Mouse (Mus musculus) embryonic facial prominence, embryonic 15.5 days (tissue): ENCODE data around the gene Mutyh. TPM values are rescaled to one million over a fixed set of nuclear protein-coding genes. Genes with fewer than 3 reads are reported as not detected.

ENCODE experiments used
- ATAC-seq: fragments of 200-750 bp; cut with Nextera tagmentation; 2 replicates; pipeline ENCODE4 v1.8.0; 2017; ENCODE audit warnings: low read depth, moderate TSS enrichment; ENCODE audit not compliant: insufficient number of reproducible peaks, low FRiP score, low TSS enrichment
- H3K27ac ChIP-seq: fragments of 300-500 bp; sonication (generic); replicated peaks from 2 replicates; pipeline ENCODE4 v1.5.1; 2015; ENCODE audit warnings: mild to moderate bottlenecking, inconsistent platforms
- H3K27me3 ChIP-seq: fragments of 300-500 bp; sonication (generic); 2 replicates; pipeline ENCODE4 v1.6.1; 2015; ENCODE audit warnings: inconsistent platforms
- H3K36me3 ChIP-seq: fragments of 300-500 bp; sonication (generic); 2 replicates; pipeline ENCODE4 v1.6.1; 2015; ENCODE audit warnings: mild to moderate bottlenecking, inconsistent platforms
- H3K4me1 ChIP-seq: fragments of 300-500 bp; sonication (generic); 2 replicates; pipeline ENCODE4 v1.6.1; 2015; ENCODE audit warnings: inconsistent platforms
- H3K4me2 ChIP-seq: fragments of 300-500 bp; sonication (generic); replicated peaks from 2 replicates; pipeline ENCODE4 v1.6.1; 2015; ENCODE audit warnings: mild to moderate bottlenecking, inconsistent platforms
- H3K4me3 ChIP-seq: fragments of 300-500 bp; sonication (generic); replicated peaks from 2 replicates; pipeline ENCODE4 v1.5.1; 2015; ENCODE audit warnings: mild to moderate bottlenecking, inconsistent platforms
- H3K9ac ChIP-seq: fragments of 300-500 bp; sonication (generic); 2 replicates; pipeline ENCODE4 v1.6.1; 2015; ENCODE audit warnings: inconsistent platforms
- H3K9me3 ChIP-seq: fragments of 300-500 bp; sonication (generic); replicated peaks from 2 replicates; pipeline ENCODE4 v1.6.1; 2016; ENCODE audit warnings: inconsistent platforms
- WGBS: fragments of 180-500 bp; shearing (Covaris S2); methylation state at CpG from one replicate; pipeline ENCODE4 v1.1.7; 2015; 5-methylcytosine and 5-hydroxymethylcytosine counted together
- polyA plus RNA-seq: library from polyadenylated mRNA; unstranded; fragments of >200 nt; fragmentation: Nextera tagmentation; extraction: Ambion mirVana; gene quantifications from 2 replicates; pipeline ENCODE4 v1.2.1, GENCODE M21; 2015

Mutyh gene
- polyA plus RNA-seq, 1 experiment from 2014 or later, result 14.8 TPM

DNA sequence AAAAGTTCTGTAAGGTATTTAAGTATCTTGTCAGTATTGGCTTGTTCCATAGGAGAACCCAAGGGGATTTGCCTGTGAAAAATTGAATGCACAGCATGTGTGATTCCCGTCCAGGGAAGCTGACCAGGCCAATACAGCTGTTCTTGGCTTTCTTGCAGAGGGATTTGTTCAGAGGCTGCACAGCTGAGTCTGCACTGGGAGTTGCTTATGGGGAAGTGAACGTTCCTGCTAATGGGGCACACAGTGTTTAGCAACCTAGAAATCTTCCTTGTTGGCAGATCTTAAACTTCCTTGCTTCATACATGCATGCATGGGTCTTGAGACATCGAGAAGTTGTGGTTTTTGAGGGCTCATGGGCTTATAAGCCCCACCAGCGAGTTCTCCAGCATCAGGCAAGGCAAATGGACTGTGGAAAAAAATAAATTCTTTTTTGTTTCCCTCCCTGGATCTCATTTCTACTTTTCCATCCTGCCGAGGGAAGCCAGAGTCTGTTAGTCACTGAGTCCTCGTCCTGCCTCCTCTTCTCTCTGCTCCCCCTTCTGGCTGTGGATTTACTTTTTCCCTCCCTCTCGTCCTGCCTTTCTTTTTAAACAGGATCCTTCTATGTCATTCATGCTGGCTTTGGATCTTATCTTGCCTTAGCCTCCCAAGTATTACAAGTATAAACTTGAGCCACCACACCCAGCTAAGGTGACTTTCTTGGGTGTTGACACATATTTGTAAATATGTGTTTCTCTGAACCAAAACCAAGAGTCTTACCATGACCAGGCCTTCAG, 19.4 kb upstream of the Mutyh start:
- no peaks in the 10 kb centered on the region for H3K36me3 ChIP-seq
- H3K4me2 ChIP-seq, result peak overlapping the region; percentile 25
- WGBS, result 26% methylated on average over 7 of the region's 7 CpGs
- H3K4me3 ChIP-seq, result no peak overlapping the region
- H3K9me3 ChIP-seq, result no peaks in the 10 kb centered on the region
- peak overlapping the region; percentile 39 for H3K27ac ChIP-seq
- H3K27me3 ChIP-seq, result no peaks in the 10 kb centered on the region
- H3K9ac ChIP-seq, result no peak overlapping the region
- H3K4me1 ChIP-seq, result peaks cover 10% of the 10 kb centered on the region; the same call in 1 of the 2 replicates
- no peak for ATAC-seq

DNA sequence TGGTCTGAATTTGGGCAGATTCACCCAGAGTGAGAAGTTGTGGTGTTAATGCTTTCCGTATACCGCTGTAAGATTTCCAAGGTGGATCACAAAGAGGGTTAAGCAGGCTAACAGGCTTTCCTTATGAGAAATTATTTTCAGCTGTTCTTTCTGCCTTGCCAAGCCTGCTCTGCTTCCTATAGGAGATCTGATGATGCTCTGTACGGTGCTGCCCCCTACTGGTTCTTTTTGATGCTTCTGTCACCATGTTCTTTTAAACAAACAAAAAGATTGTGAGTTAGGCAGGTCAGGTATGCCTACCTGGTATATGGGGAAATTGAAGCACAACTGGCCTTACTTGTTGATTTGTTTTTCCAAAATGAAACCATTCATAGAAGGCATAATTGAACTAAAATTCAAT, 18.6 kb upstream of the Mutyh start:
- 5% methylated on average over 3 of the region's 3 CpGs for WGBS
- Histone ChIP-seq H3K9ac (no peak overlapping the region), H3K27ac (peak overlapping the region; percentile 39), H3K4me1 (peaks cover 10% of the 10 kb centered on the region; the same call in 1 of the 2 replicates), H3K4me2 (peak overlapping the region; percentile 25), H3K9me3 (no peaks in the 10 kb centered on the region), H3K36me3 (no peaks in the 10 kb centered on the region), H3K27me3 (no peaks in the 10 kb centered on the region), H3K4me3 (no peak overlapping the region)
- ATAC-seq, result peak; percentile 43; the same call in 1 of the 2 replicates

DNA sequence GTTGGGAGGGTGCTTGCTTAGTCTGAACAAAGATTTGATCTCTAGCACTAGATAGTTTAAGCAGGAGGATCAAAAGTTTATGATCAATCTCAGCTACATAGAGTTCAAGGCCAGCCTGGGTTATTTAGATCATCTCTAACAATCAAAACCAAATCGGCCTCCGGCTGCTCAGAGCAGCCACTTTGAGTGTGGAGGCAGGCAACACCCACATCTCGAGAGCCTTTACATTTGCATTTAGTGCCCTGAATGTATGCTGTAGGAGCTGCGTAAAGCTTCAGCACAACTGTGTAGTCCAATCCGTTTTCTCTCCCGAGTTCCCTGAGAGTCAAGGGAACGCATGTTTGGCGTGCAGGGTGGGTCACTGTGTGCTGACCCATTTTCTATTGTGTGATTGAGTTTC, 15.1 kb upstream of the Mutyh start:
- H3K9me3 ChIP-seq, result no peaks in the 10 kb centered on the region
- no peak for ATAC-seq
- H3K9ac ChIP-seq, result no peak overlapping the region
- H3K27me3 ChIP-seq, result no peaks in the 10 kb centered on the region
- no peaks in the 10 kb centered on the region for H3K36me3 ChIP-seq
- peaks cover 10% of the 10 kb centered on the region; the same call in 1 of the 2 replicates for H3K4me1 ChIP-seq
- H3K4me2 ChIP-seq, result no peak overlapping the region
- no peak overlapping the region for H3K27ac ChIP-seq
- no peak overlapping the region for H3K4me3 ChIP-seq
- WGBS, result 84% methylated on average over 8 of the region's 8 CpGs

DNA sequence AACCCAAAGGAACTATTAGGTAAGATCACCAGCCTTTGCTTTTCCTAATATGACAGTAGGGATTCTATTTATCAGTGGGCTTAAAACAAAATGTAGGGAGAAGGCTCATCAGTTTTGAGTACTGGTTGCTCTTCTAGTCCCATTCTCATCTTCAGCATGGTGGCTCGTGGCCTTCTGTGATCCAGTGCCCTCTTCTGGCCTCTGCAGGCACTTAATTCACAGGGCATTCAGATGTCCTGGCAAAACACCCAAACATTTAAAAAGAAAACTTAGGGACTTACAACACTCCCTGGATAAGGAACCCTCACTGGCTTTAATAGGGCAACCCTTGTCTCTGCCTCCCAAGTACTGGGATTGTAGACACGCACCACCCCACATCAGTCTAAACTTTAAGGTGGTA, 13.2 kb upstream of the Mutyh start:
- 80% methylated on average over 2 of the region's 2 CpGs for WGBS

DNA sequence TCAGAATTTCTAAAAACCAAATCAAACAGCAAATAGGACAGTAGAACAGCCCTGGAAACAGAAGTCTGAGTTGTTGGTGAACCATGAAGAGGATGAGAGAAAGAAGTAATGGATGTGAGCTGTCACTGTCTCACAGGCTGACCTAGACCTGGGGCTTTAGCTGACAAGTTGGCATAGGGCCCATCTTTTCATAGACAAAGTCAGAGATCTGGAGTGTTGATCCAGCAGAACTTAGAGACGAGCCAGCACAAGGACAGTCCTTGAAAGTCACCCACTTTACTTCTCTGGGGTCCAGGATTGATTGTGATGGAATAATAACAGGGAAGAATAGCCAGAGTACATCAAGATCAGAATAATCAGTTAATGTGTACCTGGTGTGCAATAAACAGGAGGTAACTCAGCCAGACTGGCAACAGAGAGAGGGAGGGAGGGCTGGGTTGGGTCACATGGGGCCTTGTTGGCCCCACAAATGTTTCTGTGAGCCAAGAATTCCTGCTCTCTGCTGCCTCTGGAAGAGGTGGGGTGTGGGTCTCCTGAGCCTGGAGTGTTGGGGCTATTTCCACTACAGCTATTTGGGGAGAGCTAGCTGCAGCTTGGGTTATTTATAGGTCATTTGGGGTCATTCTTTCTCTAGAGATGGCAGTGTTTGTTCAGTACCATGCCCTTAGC, 10.9 kb upstream of the Mutyh start:
- H3K4me2 ChIP-seq, result no peak overlapping the region
- ATAC-seq, result no peak
- H3K27ac ChIP-seq, result no peak overlapping the region

More for the DNA sequence above, 13.2 kb upstream of the Mutyh start:
- Histone ChIP-seq H3K27me3 (no peaks in the 10 kb centered on the region), H3K4me2 (no peak overlapping the region), H3K9me3 (no peaks in the 10 kb centered on the region), H3K27ac (no peak overlapping the region), H3K4me1 (no peaks in the 10 kb centered on the region), H3K36me3 (no peaks in the 10 kb centered on the region), H3K9ac (no peak overlapping the region), H3K4me3 (no peak overlapping the region)
- ATAC-seq, result no peak

DNA sequence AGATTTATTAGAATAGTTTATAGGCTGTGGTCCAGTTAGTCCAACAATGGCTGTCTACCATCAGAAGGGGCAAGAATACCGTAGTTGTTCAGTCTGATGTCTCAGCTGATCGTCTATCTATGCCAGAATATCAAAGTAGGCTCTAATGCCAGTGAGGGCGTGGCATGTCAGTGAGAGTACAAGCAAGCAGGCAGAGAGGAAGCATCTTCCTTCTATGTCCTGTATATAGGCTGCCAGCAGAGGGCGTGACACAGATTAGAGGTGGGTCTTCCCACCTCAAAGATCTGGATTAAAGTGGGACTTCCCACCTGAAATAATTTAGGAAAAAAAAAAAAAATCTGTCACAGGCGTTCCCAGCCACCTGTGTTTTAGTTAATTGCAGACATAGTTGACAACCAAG, 7.6 kb upstream of the Mutyh start:
- Histone ChIP-seq H3K36me3 (peaks cover 30% of the 10 kb centered on the region), H3K9ac (no peak overlapping the region), H3K4me3 (no peak overlapping the region), H3K27me3 (no peaks in the 10 kb centered on the region), H3K4me1 (no peaks in the 10 kb centered on the region), H3K4me2 (no peak overlapping the region), H3K9me3 (no peaks in the 10 kb centered on the region), H3K27ac (no peak overlapping the region)
- WGBS, result 36% methylated on average over 5 of the region's 5 CpGs
- ATAC-seq, result no peak

More for the DNA sequence above, 10.9 kb upstream of the Mutyh start:
- Histone ChIP-seq H3K4me1 (no peaks in the 10 kb centered on the region), H3K9me3 (no peaks in the 10 kb centered on the region), H3K27me3 (no peaks in the 10 kb centered on the region), H3K4me3 (no peak overlapping the region), H3K9ac (no peak overlapping the region), H3K36me3 (0 out of 2 replicates have a peak, but pooled peaks cover 4% of the 10 kb centered on the region)
- WGBS, result 44% methylated on average over 1 of the region's 1 CpGs

DNA sequence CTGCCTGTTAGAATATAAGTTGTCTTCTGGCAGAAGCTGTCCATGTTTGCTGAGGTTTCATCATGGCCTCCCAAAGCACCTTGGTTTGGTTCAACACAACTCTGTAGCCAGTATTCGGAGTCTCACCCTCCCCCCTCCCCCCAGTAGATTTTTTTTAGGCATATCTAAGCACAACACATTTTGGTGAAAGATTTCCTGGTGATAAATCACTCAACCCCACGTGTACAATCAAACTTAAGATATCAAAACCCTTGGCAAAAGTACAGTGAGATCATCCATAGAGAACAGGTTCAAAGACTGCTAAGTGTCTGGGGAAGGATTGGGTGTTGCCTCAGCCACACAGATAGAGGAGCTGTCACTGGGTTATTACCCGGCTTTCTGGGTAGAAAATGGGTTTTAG, 3.5 kb downstream of the Mutyh start:
- no peak for ATAC-seq
- 82% methylated on average over 3 of the region's 3 CpGs for WGBS
- no peak overlapping the region for H3K4me3 ChIP-seq

DNA sequence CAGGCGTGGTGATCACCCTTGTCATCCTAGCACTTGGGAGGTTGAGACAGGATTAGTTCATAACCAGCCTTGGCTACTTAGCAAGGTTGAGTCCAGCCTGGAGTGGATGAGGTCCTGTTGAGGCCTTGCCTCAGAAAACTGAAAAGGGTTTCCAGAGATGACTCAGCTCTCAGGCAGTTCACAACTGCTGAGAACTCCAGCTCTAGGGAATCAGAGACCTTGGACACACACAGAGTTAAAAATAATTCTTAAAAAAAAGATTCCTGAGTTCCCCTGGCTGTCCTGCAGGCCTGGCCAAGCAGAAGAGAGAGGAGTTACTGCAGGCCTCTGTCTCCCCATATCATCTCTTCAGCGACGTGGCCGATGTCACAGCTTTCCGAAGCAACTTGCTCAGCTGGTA, 7.8 kb downstream of the Mutyh start:
- H3K4me3 ChIP-seq, result no peak overlapping the region
- 86% methylated on average over 5 of the region's 5 CpGs for WGBS
- H3K9me3 ChIP-seq, result no peaks in the 10 kb centered on the region
- peaks cover 9% of the 10 kb centered on the region for H3K27me3 ChIP-seq
- no peak overlapping the region for H3K9ac ChIP-seq
- H3K36me3 ChIP-seq, result peaks cover 6% of the 10 kb centered on the region; the same call in 1 of the 2 replicates
- peaks cover 3% of the 10 kb centered on the region; the same call in 1 of the 2 replicates for H3K4me1 ChIP-seq
- H3K27ac ChIP-seq, result no peak overlapping the region
- no peak overlapping the region for H3K4me2 ChIP-seq
- ATAC-seq, result no peak

More for the DNA sequence above, 3.5 kb downstream of the Mutyh start:
- H3K27ac ChIP-seq, result no peak overlapping the region
- H3K4me1 ChIP-seq, result peaks cover 10% of the 10 kb centered on the region
- no peaks in the 10 kb centered on the region for H3K9me3 ChIP-seq
- H3K36me3 ChIP-seq, result no peaks in the 10 kb centered on the region
- H3K4me2 ChIP-seq, result no peak overlapping the region
- no peaks in the 10 kb centered on the region for H3K27me3 ChIP-seq
- H3K9ac ChIP-seq, result no peak overlapping the region

DNA sequence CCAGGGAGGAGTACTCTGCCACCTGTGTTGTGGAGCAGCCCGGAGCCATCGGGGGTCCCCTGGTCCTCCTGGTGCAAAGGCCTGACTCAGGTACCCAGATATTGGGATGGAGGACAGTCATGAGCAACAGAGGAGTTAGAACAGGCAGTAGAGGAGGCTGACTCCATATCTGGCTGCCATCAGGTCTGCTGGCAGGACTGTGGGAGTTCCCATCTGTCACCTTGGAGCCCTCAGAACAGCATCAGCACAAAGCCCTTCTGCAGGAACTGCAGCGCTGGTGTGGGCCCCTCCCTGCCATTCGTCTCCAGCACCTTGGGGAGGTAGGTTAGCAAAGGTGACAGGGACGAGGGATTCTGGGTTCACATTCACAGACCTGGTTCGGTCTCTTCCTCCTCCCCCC, 10.0 kb downstream of the Mutyh start:
- 90% methylated on average over 6 of the region's 6 CpGs for WGBS
- Histone ChIP-seq H3K9me3 (no peaks in the 10 kb centered on the region), H3K4me1 (peaks cover 16% of the 10 kb centered on the region), H3K4me3 (no peak overlapping the region), H3K27me3 (peaks cover 22% of the 10 kb centered on the region), H3K27ac (no peak overlapping the region), H3K9ac (no peak overlapping the region), H3K36me3 (peaks cover 6% of the 10 kb centered on the region; the same call in 1 of the 2 replicates), H3K4me2 (no peak overlapping the region)
- no peak for ATAC-seq

DNA sequence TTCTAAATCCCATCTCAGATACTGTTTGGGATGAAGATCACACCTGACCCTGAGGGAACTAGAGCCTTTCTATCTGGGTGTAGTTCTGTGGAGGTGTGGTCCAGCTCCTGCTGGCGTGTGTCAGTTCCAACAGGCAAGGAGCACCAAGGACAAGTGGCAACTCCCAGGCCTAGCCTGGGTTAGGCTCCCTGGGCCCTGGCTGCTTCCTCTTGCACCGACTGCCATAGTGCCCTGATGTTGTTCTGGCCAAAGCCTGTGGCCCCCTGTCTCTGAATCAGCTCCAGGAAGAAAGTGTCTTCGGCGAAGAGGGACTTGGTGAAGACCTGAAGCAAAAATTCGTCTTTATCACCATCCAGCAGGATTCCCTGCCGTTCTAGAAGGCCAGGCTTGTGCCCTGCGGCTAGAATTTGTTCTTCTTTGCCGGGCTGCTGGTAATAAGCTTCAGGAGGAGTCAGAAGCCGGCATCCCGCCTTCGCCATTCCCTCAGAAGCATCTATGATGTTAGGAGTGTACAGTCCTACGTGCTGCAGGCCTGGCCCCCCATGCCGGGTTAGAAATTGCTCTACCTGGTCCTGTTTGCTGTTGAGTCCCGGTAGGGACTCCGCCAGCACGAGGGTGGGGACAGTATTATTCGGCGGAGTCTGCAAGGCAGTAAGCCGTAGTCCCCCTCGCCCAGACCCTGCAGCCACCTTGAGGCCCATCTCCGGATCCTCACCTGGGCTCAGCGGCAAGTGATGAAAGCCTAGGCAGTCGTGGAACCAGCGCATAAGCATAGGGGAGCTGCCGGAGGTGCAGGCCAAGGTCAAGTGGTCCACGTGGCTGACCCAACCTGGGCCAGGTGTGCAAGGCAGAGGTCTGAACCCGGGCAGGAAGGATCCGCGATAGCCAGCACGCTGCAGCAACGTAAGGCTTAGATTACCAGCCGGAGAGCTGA, 12.7 kb downstream of the Mutyh start:
- Histone ChIP-seq H3K27ac (no peak overlapping the region), H3K9ac (no peak overlapping the region), H3K27me3 (peaks cover 22% of the 10 kb centered on the region), H3K4me2 (peak overlapping the region; percentile 95), H3K9me3 (no peaks in the 10 kb centered on the region), H3K4me3 (peak overlapping the region; percentile 56), H3K4me1 (peaks cover 24% of the 10 kb centered on the region), H3K36me3 (peaks cover 6% of the 10 kb centered on the region; the same call in 1 of the 2 replicates)
- WGBS, result 15% methylated on average over 32 of the region's 32 CpGs
- no peak for ATAC-seq
